Mouse (Mus musculus) heart, adult 2 months (tissue): Measurements from ENCODE around the gene Nr6a1. TPM values are rescaled to one million over a fixed set of nuclear protein-coding genes. Genes with fewer than 3 reads are reported as not detected.
A peak's percentile ranks its signal among the peaks of the same experiment; 100 is the strongest.

Source experiments
- DNase-seq, 2 experiments: peaks; one replicate each; pipeline ENCODE4 v3.0.0; 2021
- H3K27ac ChIP-seq: fragments of 200-600 bp; 2 replicates; pipeline ENCODE4 v1.8.1; 2022
- H3K27me3 ChIP-seq: fragments of 200-500 bp; 2 replicates; pipeline ENCODE4 v1.6.1; 2012; ENCODE audit warnings: mild to moderate bottlenecking, low read length, inconsistent platforms, mixed read lengths; ENCODE audit not compliant: control insufficient read depth, insufficient read depth
- H3K36me3 ChIP-seq: fragments of 200-500 bp; 2 replicates; pipeline ENCODE4 v1.6.1; 2012; ENCODE audit warnings: low read length, inconsistent platforms; ENCODE audit not compliant: control insufficient read depth, insufficient read depth
- H3K4me1 ChIP-seq: fragments of 200-500 bp; 2 replicates; pipeline ENCODE4 v1.6.1; 2011; ENCODE audit warnings: low read length; ENCODE audit not compliant: control insufficient read depth, insufficient read depth
- H3K4me3 ChIP-seq: fragments of 200-600 bp; 2 replicates; pipeline ENCODE4 v1.8.1; 2022
- H3K79me2 ChIP-seq: fragments of 200-500 bp; replicated peaks from 2 replicates; pipeline ENCODE4 v1.6.1; 2012; ENCODE audit warnings: mild to moderate bottlenecking, inconsistent platforms, low read length, moderate library complexity, mixed read lengths; ENCODE audit not compliant: control insufficient read depth, insufficient read depth
- H3K9ac ChIP-seq: fragments of 200-500 bp; 2 replicates; pipeline ENCODE4 v1.6.1; 2012; ENCODE audit warnings: low read depth, mild to moderate bottlenecking, control low read depth, inconsistent platforms, low read length, mixed read lengths
- CTCF ChIP-seq: fragments of 200-600 bp; IDR thresholded peaks from 2 replicates; pipeline ENCODE4 v1.8.1; 2022; ENCODE audit warnings: antibody characterized with exemption, mild to moderate bottlenecking, moderate library complexity
- EP300 ChIP-seq: fragments of 200-500 bp; IDR thresholded peaks from 2 replicates; pipeline ENCODE4 v1.6.1; 2011; ENCODE audit warnings: low read depth, low read length, control low read depth; ENCODE audit not compliant: insufficient read depth
- POLR2A ChIP-seq: fragments of 200-500 bp; IDR thresholded peaks from 2 replicates; pipeline ENCODE4 v1.6.1; 2011; ENCODE audit warnings: mild to moderate bottlenecking, low read depth, low read length, control low read depth; ENCODE audit not compliant: insufficient read depth
- WGBS: fragments of 180-500 bp; shearing (Covaris S2); methylation state at CpG from one replicate; pipeline ENCODE4 v1.1.7; 2018; 5-methylcytosine and 5-hydroxymethylcytosine counted together
- intact Hi-C: fragments of 180-260 bp; cut with DNase I; formaldehyde crosslinking; loops from one replicate; pipeline ENCODE4 v1.15.1; 2025
- polyA plus RNA-seq: library from polyadenylated mRNA; depleted of rRNA; stranded (reverse); fragments of >200 nt; gene quantifications from 2 replicates; pipeline ENCODE4 v1.2.3, GENCODE M21; 2012
- total RNA-seq, 2 experiments: library from RNA; stranded (reverse); gene quantifications; 2 replicates each; pipeline ENCODE4 v1.2.3; 2021

Nr6a1 gene
- total and polyA plus RNA-seq, 3 experiments = 1.2 to 1.4 (median 1.3) TPM

DNA sequence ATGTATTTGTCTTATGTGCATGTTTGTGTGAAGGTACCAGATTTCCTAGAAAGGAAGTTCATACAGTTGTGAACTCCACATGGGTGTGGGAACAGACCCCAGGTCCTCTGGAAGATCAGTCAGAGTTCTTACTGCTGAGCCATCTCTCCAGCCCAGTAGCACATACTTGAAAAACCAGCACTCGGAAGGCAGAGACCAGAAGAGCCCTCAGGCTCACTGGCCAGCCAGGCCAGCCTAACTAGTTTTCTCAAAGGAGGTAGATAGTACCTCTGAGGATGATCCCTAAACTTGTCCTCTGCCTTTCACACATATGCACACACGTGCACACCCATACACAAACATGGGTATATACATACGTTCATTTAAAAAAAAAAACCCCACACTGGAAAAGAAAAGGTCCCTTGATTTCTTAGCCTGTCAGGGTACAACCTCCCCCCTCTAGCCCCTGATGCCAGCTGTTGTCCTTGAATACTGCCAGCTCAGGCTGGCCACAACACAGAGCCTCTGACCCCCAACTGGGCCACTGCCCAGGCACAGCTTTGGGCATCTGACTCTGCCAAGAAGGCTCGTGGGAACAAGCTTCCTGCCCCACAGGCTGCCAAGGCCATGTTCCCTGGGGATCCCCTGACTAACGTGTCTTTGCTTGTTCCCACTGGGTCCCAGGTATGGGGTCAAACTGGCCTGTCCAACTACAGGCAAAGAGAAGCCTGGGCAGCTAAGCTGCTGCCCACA lies 25.8 kb upstream of the Nr6a1 start:
- peak; percentile 72 to 83 for DNase-seq
- H3K27me3 ChIP-seq = no peaks in the 10 kb centered on the region
- H3K36me3 ChIP-seq = no peaks in the 10 kb centered on the region
- TF ChIP-seq POLR2A = no peak
- 0 out of 2 replicates have a peak, but pooled peaks have one; percentile 71 for TF ChIP-seq EP300
- TF ChIP-seq CTCF = no peak
- peaks cover 11% of the 10 kb centered on the region for H3K4me1 ChIP-seq
- WGBS = 48% methylated on average over 5 of the region's 5 CpGs
- H3K27ac ChIP-seq = peak overlapping the region; percentile 27
- H3K79me2 ChIP-seq = no peaks in the 10 kb centered on the region
- no peak overlapping the region for H3K9ac ChIP-seq
- no peak overlapping the region for H3K4me3 ChIP-seq
- intact Hi-C loops = no loop called here

GRCm38 (mm10) chr2:38950281-38950719 lies 22.8 kb upstream of the Nr6a1 start:
- Histone ChIP-seq H3K4me3 (no peak overlapping the region), H3K27me3 (no peaks in the 10 kb centered on the region), H3K4me1 (peaks cover 13% of the 10 kb centered on the region), H3K36me3 (no peaks in the 10 kb centered on the region), H3K27ac (peak overlapping the region; percentile 53), H3K79me2 (no peaks in the 10 kb centered on the region), H3K9ac (no peak overlapping the region)
- intact Hi-C loops = no loop called here
- DNase-seq = peak; percentile 82 to 90
- WGBS = 4% methylated on average over 7 of the region's 7 CpGs
- TF ChIP-seq POLR2A = no peak
- peak; percentile 70; the same call in 1 of the 2 replicates for TF ChIP-seq EP300

DNA sequence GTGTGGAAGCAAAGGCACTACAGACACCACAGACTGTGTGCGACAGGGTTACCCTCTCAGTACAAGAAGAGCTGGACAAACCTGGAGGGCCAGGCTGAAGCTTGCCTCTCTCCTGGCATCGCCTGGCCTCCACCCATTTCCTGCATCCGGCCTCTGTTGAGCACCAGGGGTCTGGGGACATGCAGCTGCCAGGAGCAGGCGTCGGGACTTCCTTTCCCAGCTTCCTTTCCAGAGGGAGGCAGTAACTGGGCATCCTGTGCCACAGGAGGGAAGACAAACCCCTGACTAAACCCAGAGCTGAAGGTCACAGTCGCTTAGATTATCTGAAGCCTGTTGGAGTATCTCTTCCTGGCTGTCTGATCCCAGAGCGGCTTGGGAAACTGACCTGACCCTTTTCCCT lies 20.1 kb upstream of the Nr6a1 start:
- WGBS = 47% methylated on average over 7 of the region's 7 CpGs
- H3K27me3 ChIP-seq = no peaks in the 10 kb centered on the region
- H3K4me3 ChIP-seq = no peak overlapping the region
- no peak overlapping the region for H3K9ac ChIP-seq
- no peak overlapping the region; the same call in 1 of the 2 replicates for H3K27ac ChIP-seq
- peaks cover 14% of the 10 kb centered on the region for H3K4me1 ChIP-seq
- no peaks in the 10 kb centered on the region for H3K36me3 ChIP-seq
- intact Hi-C loops = no loop called here
- DNase-seq = peak in 1 of 2 experiments; percentile 34
- no peaks in the 10 kb centered on the region for H3K79me2 ChIP-seq
- TF ChIP-seq EP300 (no peak), CTCF (no peak), POLR2A (no peak)

GRCm38 (mm10) chr2:38944460-38945161 lies 17.1 kb upstream of the Nr6a1 start:
- Histone ChIP-seq H3K27ac (no peak overlapping the region), H3K4me1 (peaks cover 3% of the 10 kb centered on the region), H3K9ac (no peak overlapping the region), H3K36me3 (no peaks in the 10 kb centered on the region), H3K27me3 (no peaks in the 10 kb centered on the region), H3K4me3 (no peak overlapping the region), H3K79me2 (no peaks in the 10 kb centered on the region)
- intact Hi-C loops = no loop called here
- no peak for DNase-seq
- 59% methylated on average over 3 of the region's 3 CpGs for WGBS
- TF ChIP-seq POLR2A (no peak), CTCF (peak; percentile 44)

GRCm38 (mm10) chr2:38943977-38944376 lies 16.5 kb upstream of the Nr6a1 start:
- TF ChIP-seq POLR2A (no peak), EP300 (no peak)
- DNase-seq = no peak
- H3K4me3 ChIP-seq = no peak overlapping the region
- 49% methylated on average over 2 of the region's 2 CpGs for WGBS
- no peak overlapping the region for H3K27ac ChIP-seq
- no peaks in the 10 kb centered on the region for H3K36me3 ChIP-seq
- no peak overlapping the region for H3K9ac ChIP-seq
- peaks cover 3% of the 10 kb centered on the region for H3K4me1 ChIP-seq
- intact Hi-C loops = no loop called here
- no peaks in the 10 kb centered on the region for H3K79me2 ChIP-seq
- no peaks in the 10 kb centered on the region for H3K27me3 ChIP-seq

DNA sequence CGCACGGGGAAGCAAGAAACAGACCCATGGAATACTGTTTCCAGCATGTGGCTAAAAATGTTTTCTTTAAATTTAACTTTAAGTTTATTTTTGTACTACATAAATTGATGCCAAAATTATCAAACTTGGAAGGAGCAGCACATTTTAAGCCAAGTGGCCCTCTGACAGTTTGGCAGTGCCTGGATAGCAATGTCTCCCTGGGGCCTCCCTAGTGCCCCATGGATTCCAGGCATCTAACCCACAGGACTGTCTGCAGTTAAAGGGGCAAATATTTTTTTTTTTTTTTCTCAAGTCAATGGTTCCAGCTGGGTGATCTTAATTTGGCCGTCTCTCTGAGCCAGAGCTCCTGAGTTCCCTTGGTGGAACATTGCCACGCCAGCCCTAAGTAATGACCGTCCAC lies 15.7 kb upstream of the Nr6a1 start:
- Histone ChIP-seq H3K4me3 (no peak overlapping the region), H3K9ac (no peak overlapping the region), H3K4me1 (peaks cover 3% of the 10 kb centered on the region), H3K27me3 (no peaks in the 10 kb centered on the region), H3K36me3 (no peaks in the 10 kb centered on the region), H3K79me2 (no peaks in the 10 kb centered on the region), H3K27ac (no peak overlapping the region)
- intact Hi-C loops = no loop called here
- no peak for TF ChIP-seq CTCF
- DNase-seq = no peak
- WGBS = 82% methylated on average over 5 of the region's 5 CpGs
